23 mouse cellular contexts compared by ENCODE assay signal in the genomic region with DNA sequence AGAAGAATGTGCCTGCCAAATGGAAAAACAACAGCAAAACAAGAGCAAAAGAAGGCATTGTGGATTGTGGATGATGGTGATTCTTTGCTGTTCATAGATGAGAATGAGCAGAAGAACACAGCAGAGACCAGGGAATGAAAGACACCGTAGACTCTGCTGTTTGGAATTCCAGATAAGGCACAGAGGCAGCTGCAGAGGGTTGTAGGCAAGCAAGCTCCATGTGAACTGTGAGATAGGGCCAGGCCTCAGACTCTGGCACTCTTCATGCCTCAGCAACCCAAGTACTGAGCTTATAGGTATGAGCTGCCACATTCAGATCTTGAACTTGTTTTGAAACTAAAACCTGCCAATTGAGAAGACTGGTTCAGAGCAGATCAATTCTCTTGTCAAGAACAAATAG.
A peak's percentile ranks its signal among the peaks of the same experiment; 100 is the strongest.
DNase-seq lines count a peak whose midpoint lies in the region; ATAC-seq and TF ChIP-seq lines count a peak whose summit lies in the region.
"Had no signal": no experiment of that assay in that cellular context is flagged by ENCODE, and none has a peak within 500 bp of the region (broad histone marks: within the 10 kb centered on the region; RNA-seq: fewer than 3 reads in every experiment).

No protein-coding gene starts in this region.

- no peaks in the 10 kb centered on the region for H3K4me1 ChIP-seq in embryonic facial prominence, embryonic 11.5 days (ENCODE audit: control insufficient read depth, insufficient read depth, low read length)
- peaks cover 7% of the 10 kb centered on the region; the same call in 1 of the 2 replicates for H3K4me1 ChIP-seq in embryonic facial prominence, embryonic 10.5 days
- peaks cover 14 to 16% of the 10 kb centered on the region in 2 experiments for H3K4me1 ChIP-seq in MEL (ENCODE audit: control insufficient read depth in 1 of 2, insufficient read depth in 2 of 2, low read length in 2 of 2)
- H3K4me1 ChIP-seq in liver, embryonic 16.5 days (ENCODE audit: control insufficient read depth, low read depth, low read length), result peaks cover 8% of the 10 kb centered on the region
- 0 out of 2 replicates have a peak, but pooled peaks cover 5% of the 10 kb centered on the region for H3K4me1 ChIP-seq in hindbrain, embryonic 13.5 days (replicated peaks)
- no peaks in the 10 kb centered on the region for H3K4me1 ChIP-seq in midbrain, embryonic 11.5 days (ENCODE audit: control insufficient read depth, insufficient read depth, low read length)
- H3K4me1 ChIP-seq: midbrain, embryonic 12.5 days had no signal

- no peak for DNase-seq in embryonic facial prominence, embryonic 11.5 days (ENCODE audit: low spot score)
- DNase-seq in embryonic facial prominence, embryonic 10.5 days (ENCODE audit: low spot score), result no peak
- peak; percentile 42 for DNase-seq in MEL (ENCODE audit: low read depth, low spot score)
- no peak for DNase-seq in midbrain, embryonic 11.5 days (ENCODE audit: low spot score, missing footprints)
- DNase-seq: adrenal gland, postnatal 36 days; cerebellum, adult 8-10 months; gastrocnemius, adult 2 months; heart, adult 11 months; heart, postnatal 10 days; kidney, adult 9 months; kidney, postnatal 4 days; lung, adult 2 months; lung, postnatal 36 days; thymus, postnatal 36 days had no signal

- no peak overlapping the region for H3K9ac ChIP-seq in embryonic facial prominence, embryonic 11.5 days (replicated peaks; ENCODE audit: low read length)
- H3K9ac ChIP-seq in MEL (ENCODE audit: control insufficient read depth, low read depth, low read length, poor library complexity, severe bottlenecking), result no peak overlapping the region
- no peak overlapping the region for H3K9ac ChIP-seq in liver, embryonic 16.5 days (ENCODE audit: low read depth, low read length)
- H3K9ac ChIP-seq in hindbrain, embryonic 13.5 days, result no peak overlapping the region
- H3K9ac ChIP-seq in midbrain, embryonic 11.5 days (ENCODE audit: low read length), result no peak overlapping the region
- H3K9ac ChIP-seq: embryonic facial prominence, embryonic 13.5 days; midbrain, embryonic 12.5 days had no signal

- TF ChIP-seq RAD21 in MEL (IDR thresholded peaks at IDR 0.05; ENCODE audit: low read depth, low read length), result no peak

- no peaks in the 10 kb centered on the region for H3K79me2 ChIP-seq in MEL (ENCODE audit: control insufficient read depth, insufficient read depth, low read length, poor library complexity)

- no peak overlapping the region for H3K4me2 ChIP-seq in embryonic facial prominence, embryonic 11.5 days (ENCODE audit: low read depth, low read length)
- no peak overlapping the region for H3K4me2 ChIP-seq in liver, embryonic 16.5 days (ENCODE audit: low read depth, low read length)
- H3K4me2 ChIP-seq in hindbrain, embryonic 13.5 days, result no peak overlapping the region
- H3K4me2 ChIP-seq in midbrain, embryonic 11.5 days, result no peak overlapping the region
- H3K4me2 ChIP-seq: embryonic facial prominence, embryonic 13.5 days; midbrain, embryonic 12.5 days had no signal

- no peaks in the 10 kb centered on the region for H3K27me3 ChIP-seq in embryonic facial prominence, embryonic 11.5 days (ENCODE audit: control insufficient read depth, insufficient read depth, low read length)
- no peaks in the 10 kb centered on the region for H3K27me3 ChIP-seq in embryonic facial prominence, embryonic 10.5 days (replicated peaks; ENCODE audit: low read depth, poor library complexity, severe bottlenecking)
- no peaks in the 10 kb centered on the region for H3K27me3 ChIP-seq in MEL (ENCODE audit: control insufficient read depth in 1 of 2, insufficient read depth in 2 of 2, low read length in 2 of 2)
- H3K27me3 ChIP-seq in liver, embryonic 16.5 days (ENCODE audit: control insufficient read depth, insufficient read depth, low read depth, low read length), result no peaks in the 10 kb centered on the region
- H3K27me3 ChIP-seq in hindbrain, embryonic 13.5 days, result no peaks in the 10 kb centered on the region
- H3K27me3 ChIP-seq in midbrain, embryonic 11.5 days (ENCODE audit: control insufficient read depth, insufficient read depth, low read length), result no peaks in the 10 kb centered on the region
- H3K27me3 ChIP-seq: embryonic facial prominence, embryonic 13.5 days; midbrain, embryonic 12.5 days had no signal

- H3K27ac ChIP-seq in embryonic facial prominence, embryonic 11.5 days (replicated peaks; ENCODE audit: low read depth, low read length), result no peak overlapping the region
- no peak overlapping the region for H3K27ac ChIP-seq in embryonic facial prominence, embryonic 10.5 days (replicated peaks)
- H3K27ac ChIP-seq in MEL (ENCODE audit: control insufficient read depth, low read depth, low read length), result no peak overlapping the region
- no peak overlapping the region for H3K27ac ChIP-seq in liver, embryonic 16.5 days (ENCODE audit: low read length)
- no peak overlapping the region for H3K27ac ChIP-seq in hindbrain, embryonic 13.5 days
- no peak overlapping the region for H3K27ac ChIP-seq in midbrain, embryonic 11.5 days (ENCODE audit: low read depth, low read length)
- H3K27ac ChIP-seq: embryonic facial prominence, embryonic 13.5 days; gastrocnemius, adult 2 months; midbrain, embryonic 12.5 days had no signal

- no peaks in the 10 kb centered on the region for H3K9me3 ChIP-seq in embryonic facial prominence, embryonic 11.5 days (replicated peaks; ENCODE audit: control insufficient read depth, low read length)
- H3K9me3 ChIP-seq in embryonic facial prominence, embryonic 10.5 days, result peaks cover under 1% of the 10 kb centered on the region; the same call in 1 of the 2 replicates
- no peaks in the 10 kb centered on the region for H3K9me3 ChIP-seq in MEL (replicated peaks; ENCODE audit: insufficient read depth, low read length)
- no peaks in the 10 kb centered on the region for H3K9me3 ChIP-seq in liver, embryonic 16.5 days (replicated peaks; ENCODE audit: control insufficient read depth, low read length)
- peaks cover 4% of the 10 kb centered on the region; the same call in 1 of the 2 replicates for H3K9me3 ChIP-seq in hindbrain, embryonic 13.5 days
- no peaks in the 10 kb centered on the region for H3K9me3 ChIP-seq in midbrain, embryonic 11.5 days (ENCODE audit: control insufficient read depth, low read length)
- H3K9me3 ChIP-seq: embryonic facial prominence, embryonic 13.5 days had no signal

- H3K4me3 ChIP-seq in embryonic facial prominence, embryonic 11.5 days (ENCODE audit: low read depth, low read length), result no peak overlapping the region
- H3K4me3 ChIP-seq in embryonic facial prominence, embryonic 10.5 days, result no peak overlapping the region
- no peak overlapping the region for H3K4me3 ChIP-seq in MEL (ENCODE audit: control insufficient read depth in 1 of 2, insufficient read depth in 1 of 2, low read depth in 2 of 2, low read length in 2 of 2)
- no peak overlapping the region for H3K4me3 ChIP-seq in liver, embryonic 16.5 days (ENCODE audit: low read depth, low read length)
- H3K4me3 ChIP-seq in hindbrain, embryonic 13.5 days, result no peak overlapping the region
- no peak overlapping the region for H3K4me3 ChIP-seq in midbrain, embryonic 11.5 days (ENCODE audit: low read depth, low read length)
- H3K4me3 ChIP-seq: embryonic facial prominence, embryonic 13.5 days; gastrocnemius, adult 2 months; midbrain, embryonic 12.5 days had no signal

- TF ChIP-seq CTCF in MEL (IDR thresholded peaks at IDR 0.05 in 2 of 3, conservative IDR thresholded peaks at IDR 0.05 in 1 of 3; ENCODE audit: control insufficient read depth in 1 of 3, insufficient read depth in 1 of 3, low read depth in 2 of 3, low read length in 3 of 3, poor library complexity in 1 of 3, severe bottlenecking in 1 of 3), result no peak

- WGBS in embryonic facial prominence, embryonic 11.5 days, result 86% methylated on average over 1 of the region's 1 CpGs
- WGBS in embryonic facial prominence, embryonic 10.5 days, result 94% methylated on average over 1 of the region's 1 CpGs
- 13% methylated on average over 1 of the region's 1 CpGs for WGBS in liver, embryonic 16.5 days (ENCODE audit: insufficient replicate concordance)
- WGBS in hindbrain, embryonic 13.5 days, result 90% methylated on average over 1 of the region's 1 CpGs
- 96% methylated on average over 1 of the region's 1 CpGs for WGBS in midbrain, embryonic 11.5 days

- H3K36me3 ChIP-seq in embryonic facial prominence, embryonic 11.5 days (replicated peaks; ENCODE audit: control insufficient read depth, insufficient read depth, low read depth, low read length), result no peaks in the 10 kb centered on the region
- no peaks in the 10 kb centered on the region for H3K36me3 ChIP-seq in embryonic facial prominence, embryonic 10.5 days (replicated peaks)
- H3K36me3 ChIP-seq in MEL (ENCODE audit: control insufficient read depth in 1 of 2, insufficient read depth in 2 of 2, low read length in 2 of 2), result peaks cover 0 to 14% of the 10 kb centered on the region in 2 experiments; a peak in 2 of 4 replicates
- no peaks in the 10 kb centered on the region for H3K36me3 ChIP-seq in liver, embryonic 16.5 days (ENCODE audit: control insufficient read depth, insufficient read depth)
- no peaks in the 10 kb centered on the region for H3K36me3 ChIP-seq in hindbrain, embryonic 13.5 days
- no peaks in the 10 kb centered on the region for H3K36me3 ChIP-seq in midbrain, embryonic 11.5 days (ENCODE audit: control insufficient read depth, insufficient read depth, low read length)
- H3K36me3 ChIP-seq: embryonic facial prominence, embryonic 13.5 days; midbrain, embryonic 12.5 days had no signal

- TF ChIP-seq EP300 in MEL (IDR thresholded peaks at IDR 0.05; ENCODE audit: low read depth in 1 of 2, low read length in 2 of 2), result peak; percentile 6 to 32; a peak in 1 of 4 replicates

- 0 out of 2 replicates have a peak, but pooled peaks have one; percentile 48 for ATAC-seq in embryonic facial prominence, embryonic 11.5 days (replicated peaks; ENCODE audit: insufficient number of reproducible peaks, low FRiP score, low TSS enrichment, low read depth)
- peak; percentile 98 for ATAC-seq in erythroid progenitor cell, adult 5-6 weeks (replicated peaks; ENCODE audit: low FRiP score, poor library complexity, severe bottlenecking)
- ATAC-seq in liver, embryonic 16.5 days (ENCODE audit: low read depth), result peak; percentile 97
- ATAC-seq in hindbrain, embryonic 13.5 days (ENCODE audit: low FRiP score), result no peak
- no peak for ATAC-seq in midbrain, embryonic 11.5 days (ENCODE audit: low FRiP score)
- ATAC-seq in activated CD4-positive, CD25-positive, alpha-beta regulatory T cell, adult 4 months, result no peak
- ATAC-seq: CD4-positive, CD25-positive, alpha-beta regulatory T cell, adult 4 months; forebrain, embryonic 16.5 days; inflammation-experienced regulatory T-cells, adult 6 months had no signal

- TF ChIP-seq POLR2A in MEL (IDR thresholded peaks at IDR 0.05; ENCODE audit: control insufficient read depth in 1 of 2, insufficient read depth in 1 of 2, low read depth in 1 of 2, low read length in 2 of 2, poor library complexity in 1 of 2), result no peak

TF ChIP-seq in MEL, 35 proteins besides CTCF, POLR2A, EP300 and RAD21 (continues in another document):
- TF ChIP-seq MAZ (IDR thresholded peaks at IDR 0.05; ENCODE audit: low read depth, low read length) (no peak), SIN3A (IDR thresholded peaks at IDR 0.05; ENCODE audit: low read length) (no peak), GABPA (IDR thresholded peaks at IDR 0.05; ENCODE audit: low read depth, low read length) (no peak), POLR2AphosphoS5 (IDR thresholded peaks at IDR 0.05; ENCODE audit: borderline replicate concordance, low read depth, low read length) (no peak), JUND (IDR thresholded peaks at IDR 0.05; ENCODE audit: low read depth, low read length) (no peak)

Comparison
In these comparisons a context has a peak if more than half of its experiments do, and no peak if none do; other contexts are left out.
1. ATAC-seq: peak in embryonic facial prominence, embryonic 11.5 days (single experiment), erythroid progenitor cell, adult 5-6 weeks (single experiment) and liver, embryonic 16.5 days (single experiment); none in hindbrain, embryonic 13.5 days (single experiment), midbrain, embryonic 11.5 days (single experiment) and activated CD4-positive, CD25-positive, alpha-beta regulatory T cell, adult 4 months (single experiment).